Mouse (Mus musculus) right cerebral cortex, postnatal 14 days (tissue): ENCODE measurements around the gene Uhrf2.

Experiments
- DNase-seq: peaks from one replicate; pipeline ENCODE4 v3.0.0; 2022

Gene Uhrf2

DNA sequence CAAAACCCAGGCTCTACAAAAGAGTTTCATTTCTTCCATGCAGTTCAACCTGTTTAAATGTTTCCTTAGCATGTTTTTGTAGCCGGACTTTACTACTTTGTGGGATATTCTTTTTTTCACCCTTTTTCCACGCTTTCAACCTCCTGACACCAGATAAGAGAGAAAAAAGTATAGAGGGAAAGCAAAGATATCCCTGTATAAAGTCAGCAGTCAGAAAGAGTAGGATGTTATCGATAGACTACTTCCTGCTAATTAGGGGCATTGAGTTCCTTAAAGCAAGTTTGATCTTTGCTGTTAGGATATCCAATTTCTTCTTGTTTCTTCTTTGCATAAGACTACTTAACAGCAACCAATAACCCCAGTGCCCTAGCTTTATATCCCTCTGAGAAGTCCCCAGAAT lies 21.2 kb downstream of the Uhrf2 start:
- no peak for DNase-seq

DNA sequence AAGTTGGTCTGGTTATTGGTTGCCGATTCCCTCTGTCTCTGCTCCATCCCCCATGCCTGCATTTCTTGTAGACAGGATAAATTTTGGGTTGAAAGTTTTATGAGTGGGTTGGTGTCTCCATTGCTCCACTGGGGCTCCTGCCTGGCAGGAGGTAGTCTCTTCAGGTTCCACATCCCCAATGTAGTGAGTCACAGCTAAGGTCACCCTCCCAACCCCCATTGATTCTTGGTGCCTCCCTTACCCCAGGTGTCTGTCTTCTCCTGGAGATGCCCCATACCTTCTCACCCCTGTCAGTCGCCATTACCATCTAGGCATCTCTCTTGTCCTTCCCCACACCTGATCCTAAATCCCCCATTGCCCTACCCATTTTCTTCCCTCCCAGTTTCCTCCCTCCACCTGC lies 23.9 kb downstream of the Uhrf2 start:
- no peak for DNase-seq

DNA sequence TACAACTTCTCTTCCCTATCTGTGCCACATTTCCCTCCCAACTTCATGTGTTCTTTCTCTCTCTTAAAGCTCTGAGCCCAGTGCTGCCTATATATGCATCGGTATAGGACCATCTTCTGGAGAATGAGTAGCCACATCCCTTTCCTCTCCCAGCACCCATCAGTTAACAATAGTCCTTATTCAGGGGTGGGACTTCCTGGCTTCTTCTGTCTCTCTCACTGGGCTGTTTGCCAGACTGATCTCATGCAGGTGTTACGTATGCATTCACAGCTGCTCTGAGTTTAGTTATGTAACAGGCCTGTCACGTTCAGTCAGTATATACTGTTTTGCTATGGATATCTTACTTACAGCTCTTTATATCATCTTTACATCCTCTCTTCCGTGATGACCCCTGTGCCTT lies 35.5 kb downstream of the Uhrf2 start:
- peak; percentile 28 for DNase-seq

DNA sequence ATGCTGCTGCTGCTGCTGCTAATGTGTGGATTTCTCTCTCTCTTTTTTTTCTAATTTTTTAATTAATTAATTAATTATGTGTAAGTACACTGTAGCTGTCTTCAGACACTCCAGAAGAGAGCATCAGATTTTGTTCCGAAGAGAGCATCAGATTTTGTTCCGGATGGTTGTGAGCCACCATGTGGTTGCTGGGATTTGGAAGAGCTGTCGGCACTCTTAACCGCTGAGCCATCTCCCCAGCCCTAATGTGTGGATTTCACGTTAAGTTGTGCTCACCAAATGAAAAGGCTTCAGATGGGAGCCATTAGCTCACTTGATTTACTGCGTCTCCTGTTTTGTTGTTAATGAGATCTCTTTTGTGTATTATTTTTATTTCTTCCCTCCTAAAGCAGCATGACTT lies 59.9 kb downstream of the Uhrf2 start:
- DNase-seq: no peak

DNA sequence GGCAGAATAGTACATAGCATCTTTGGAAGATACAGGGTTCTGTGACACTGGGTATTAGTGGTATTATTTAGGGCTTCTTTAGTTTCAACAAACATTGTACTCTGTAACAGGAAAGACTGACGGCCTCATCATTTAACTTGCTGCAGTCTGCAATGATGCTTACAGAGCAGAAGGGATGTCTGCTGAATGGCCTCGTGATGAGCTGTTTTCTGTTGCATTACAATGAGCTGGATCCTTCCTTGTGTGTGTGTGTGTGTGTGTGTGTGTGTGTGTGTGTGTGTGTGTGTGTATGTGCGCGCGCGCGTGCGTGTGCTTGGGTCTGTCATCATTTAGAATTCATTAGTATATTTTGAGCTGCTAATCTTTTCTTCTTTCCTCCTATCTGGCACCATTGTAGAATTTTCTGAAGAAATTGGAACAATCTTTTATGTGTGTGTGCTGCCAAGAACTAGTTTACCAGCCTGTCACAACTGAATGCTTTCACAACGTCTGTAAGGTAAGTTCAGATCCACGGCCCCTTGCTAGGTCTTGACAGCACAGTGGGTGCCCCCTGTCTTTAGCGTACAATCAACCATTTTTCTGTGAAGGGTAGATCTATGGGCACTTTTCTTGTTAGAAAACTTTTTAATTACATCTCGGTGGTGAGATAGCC lies 61.5 kb downstream of the Uhrf2 start:
- no peak for DNase-seq

DNA sequence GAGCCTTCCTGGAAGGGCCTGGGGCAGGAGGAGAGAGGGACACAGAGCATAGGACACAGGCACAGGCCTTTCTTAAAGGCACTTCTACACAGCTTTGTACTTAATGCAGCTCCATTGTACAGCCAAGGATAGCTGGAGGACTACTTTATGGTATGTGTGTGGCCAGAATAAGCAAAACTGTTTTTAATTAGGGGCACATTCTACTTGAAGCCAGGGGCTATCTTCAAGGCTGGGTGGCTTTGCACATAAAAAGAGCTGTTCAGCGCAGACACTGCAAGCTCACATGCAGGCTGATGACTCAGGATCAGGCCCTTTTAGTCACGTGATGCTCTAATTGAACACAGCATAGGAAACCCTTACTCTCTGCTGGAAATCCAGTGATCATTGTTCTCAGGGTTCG lies 65.9 kb downstream of the Uhrf2 start:
- DNase-seq: no peak

DNA sequence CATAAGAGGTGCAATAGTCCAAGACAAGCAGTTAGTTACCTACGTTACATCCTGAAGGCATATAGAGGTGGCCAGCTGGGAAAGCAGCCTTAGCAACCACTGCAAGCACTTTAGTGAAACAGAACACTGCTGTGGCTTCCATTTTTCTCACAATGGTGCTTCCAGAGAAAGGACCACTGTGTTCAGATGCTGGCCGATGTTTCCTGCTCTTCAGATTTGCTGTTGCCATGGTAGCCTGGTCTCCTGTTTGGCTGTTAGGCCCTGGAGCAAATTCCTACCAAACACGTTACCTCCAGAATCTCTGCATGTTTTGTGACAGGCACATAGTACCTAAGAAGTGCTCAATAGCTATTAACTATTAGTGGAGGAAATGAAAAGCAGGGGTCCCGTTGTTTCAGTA lies 66.7 kb downstream of the Uhrf2 start:
- no peak for DNase-seq

DNA sequence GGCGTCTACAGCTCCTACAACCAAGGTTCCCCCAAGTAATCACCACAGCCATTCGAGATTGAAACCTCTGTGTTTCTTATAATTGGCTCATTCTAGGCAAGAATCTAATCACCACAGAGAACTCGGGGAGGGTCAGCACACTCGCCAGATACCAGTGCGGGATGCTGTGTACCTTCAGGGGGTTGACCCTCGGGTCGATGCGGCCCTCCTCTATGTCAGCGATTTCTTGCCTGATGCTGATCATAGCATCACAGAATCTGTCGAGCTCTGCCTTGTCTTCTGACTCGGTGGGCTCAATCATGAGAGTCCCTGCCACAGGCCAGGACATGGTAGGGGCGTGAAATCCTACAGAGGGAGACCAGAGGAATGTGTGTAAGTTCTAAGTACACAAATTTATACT lies 70.3 kb downstream of the Uhrf2 start:
- DNase-seq: no peak

DNA sequence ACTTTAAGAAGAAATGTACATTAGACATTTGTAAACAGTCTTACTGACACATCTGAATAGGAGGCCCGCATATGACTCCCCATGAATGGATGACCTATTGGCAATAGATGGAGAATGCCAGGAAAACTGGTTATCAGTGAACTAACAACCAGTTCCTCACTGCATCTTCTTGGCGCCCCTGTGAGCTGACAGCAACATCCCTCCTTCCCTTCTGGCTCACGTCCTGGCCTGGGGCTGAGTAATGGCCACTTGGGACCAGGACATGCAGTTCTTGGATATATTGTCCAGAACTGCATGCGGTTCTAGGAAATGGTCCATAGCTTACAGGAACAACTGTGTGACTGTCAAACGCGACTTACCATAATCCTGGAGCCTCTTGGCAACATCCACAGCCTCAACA lies 72.3 kb downstream of the Uhrf2 start:
- DNase-seq: no peak

DNA sequence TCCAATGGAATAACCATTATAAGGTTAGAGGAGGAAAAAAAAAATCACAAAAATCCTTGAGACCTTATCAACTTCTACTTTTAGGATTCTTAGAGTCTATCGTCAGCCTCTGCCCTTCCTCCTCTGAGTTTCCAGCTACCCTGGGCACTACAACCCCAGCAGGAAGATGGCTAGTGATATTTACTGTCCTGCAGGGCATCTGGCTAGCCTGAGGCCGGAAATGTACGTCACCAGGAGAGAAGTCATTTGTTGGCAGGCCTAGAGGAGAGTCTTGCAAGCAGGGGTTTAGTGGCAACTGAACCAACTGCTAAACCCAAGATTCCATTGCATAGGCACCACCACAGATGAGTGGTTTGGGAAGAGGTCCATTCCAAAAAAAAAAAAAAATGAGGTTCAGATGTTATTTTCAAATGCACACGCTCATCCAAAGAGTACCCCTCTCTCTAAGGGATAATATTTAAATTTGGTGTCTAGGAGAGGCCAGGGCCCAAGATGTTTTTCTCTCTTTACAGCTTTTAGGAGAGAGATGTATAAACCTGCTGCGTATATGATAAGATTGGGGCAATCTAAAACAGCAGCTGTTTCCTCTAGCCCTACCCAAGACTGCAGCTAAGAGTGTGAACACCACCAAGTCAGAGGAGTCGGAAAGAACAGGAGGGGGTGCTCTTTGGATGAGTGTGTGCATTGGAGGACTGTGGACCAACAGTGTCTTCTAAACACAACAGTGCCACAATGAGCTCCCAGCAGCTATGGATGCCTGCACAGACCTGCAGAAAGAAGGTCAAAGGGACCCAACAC lies 74.9 kb downstream of the Uhrf2 start:
- DNase-seq: no peak

DNA sequence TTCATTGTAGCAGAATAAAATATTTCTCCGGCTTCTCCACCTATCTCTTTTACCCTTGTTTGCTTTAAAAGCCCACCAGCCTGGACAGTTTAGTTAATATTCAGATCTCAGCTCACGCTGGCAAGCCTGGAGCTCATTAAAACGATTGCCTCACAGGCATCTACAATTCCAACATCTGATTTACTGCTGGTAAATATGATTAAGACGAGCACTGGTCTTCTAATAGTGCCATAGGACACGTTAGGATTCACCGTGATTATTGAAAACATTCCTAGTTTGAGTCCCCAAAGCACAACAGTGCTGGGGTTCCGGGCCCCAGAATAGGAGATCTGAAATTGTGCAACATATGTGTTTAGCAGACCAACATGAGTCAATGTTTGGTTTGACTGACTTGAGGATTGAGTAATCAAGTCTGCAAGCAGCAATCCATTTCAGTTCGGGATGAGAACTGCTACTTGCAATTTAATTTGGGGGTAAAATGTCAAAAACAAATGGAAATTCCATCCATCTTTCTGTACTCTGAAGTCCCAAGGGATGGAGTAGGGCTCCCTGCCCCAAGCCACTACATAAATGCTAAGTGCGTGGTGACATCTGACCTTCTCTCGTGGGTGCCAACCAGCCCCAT lies 77.0 kb downstream of the Uhrf2 start:
- DNase-seq: no peak

DNA sequence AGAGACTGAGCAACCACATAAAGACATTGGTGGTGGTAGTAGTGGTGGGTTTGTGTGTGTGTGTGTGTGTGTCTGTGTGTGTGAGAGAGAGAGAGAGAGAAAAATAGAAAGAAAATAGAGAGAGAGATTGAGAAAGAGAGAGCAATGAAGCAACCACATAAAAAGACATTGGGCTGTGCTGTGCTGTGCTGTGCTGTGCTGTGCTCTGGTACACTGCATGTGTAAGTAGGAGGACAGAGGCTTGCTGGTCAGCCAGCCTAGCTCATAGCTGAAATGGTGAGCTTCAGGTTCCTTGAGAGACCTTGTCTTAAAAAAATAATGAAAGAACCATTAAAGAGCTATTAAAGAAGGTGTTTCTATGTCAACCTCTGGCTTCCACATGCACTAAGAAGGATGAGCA lies 78.3 kb downstream of the Uhrf2 start:
- no peak for DNase-seq

DNA sequence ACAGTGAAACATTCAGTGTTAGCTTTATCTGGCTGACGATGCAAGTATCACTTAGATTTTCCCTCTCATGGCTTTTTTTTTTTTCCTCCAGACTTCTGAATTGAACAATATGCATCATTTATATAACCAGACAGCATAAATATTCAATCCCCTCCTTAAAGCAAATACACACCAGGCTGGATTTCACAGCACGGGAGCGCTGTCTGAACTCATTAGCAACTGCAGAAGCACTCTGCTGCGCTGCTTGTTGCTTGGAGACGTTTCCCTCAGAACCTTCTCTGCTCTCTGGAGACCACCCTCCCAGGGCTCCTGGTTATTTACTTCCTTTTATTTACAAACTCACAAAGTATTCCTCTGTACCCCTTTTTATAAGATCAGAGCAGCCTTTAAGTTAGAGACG lies 78.8 kb downstream of the Uhrf2 start:
- DNase-seq: no peak

DNA sequence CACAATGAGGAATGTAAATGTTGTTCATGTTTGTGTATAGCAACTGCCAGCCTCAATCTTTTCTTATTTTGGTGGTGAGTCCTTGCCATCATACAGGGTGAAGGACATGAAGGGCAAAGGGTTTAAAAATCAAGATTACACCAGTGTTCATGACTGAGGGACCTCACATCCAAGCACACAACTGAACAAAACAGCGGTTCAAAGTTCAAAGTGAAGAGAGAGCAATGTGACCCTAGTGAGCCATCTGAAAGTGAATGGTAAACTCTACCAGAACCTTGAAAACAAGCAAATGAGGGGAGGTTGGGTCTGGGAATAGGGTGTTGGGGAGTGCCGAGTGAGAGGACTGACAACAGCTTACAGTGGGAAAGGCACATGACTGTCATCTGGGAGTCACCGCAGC lies 81.1 kb downstream of the Uhrf2 start:
- no peak for DNase-seq

DNA sequence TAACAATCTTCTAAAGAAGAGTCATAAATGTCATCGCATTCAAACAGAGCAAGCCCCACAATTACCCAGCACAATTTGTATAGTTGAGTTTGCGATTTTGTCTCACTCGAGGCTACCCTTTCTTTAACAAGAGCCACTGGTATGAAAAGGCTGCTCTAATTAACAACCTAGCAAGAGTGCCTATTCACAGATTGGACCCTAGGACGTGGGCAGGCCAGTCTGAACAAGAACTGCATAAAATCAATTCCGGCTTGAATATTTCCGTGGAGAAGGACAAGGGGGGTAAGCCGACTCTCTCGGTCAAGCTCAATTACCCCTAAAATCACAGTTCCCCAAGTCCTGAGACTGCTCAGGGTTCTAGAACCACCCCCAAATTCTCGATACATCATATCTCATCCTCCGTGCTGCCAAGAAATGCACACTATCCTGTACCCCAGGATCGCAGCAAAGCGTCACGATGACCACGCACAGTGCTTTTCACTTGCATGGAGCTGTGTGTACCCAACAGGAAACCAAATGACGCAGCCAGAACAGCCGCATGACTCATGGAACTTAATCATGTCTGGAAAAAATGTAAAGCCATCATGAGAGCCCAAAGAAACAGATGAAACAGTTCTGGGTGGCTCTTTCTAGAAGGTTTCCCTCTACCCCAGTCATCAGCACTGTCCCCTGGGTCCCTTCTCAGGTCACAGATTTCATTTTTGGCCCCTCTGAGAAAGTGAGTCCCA lies 82.8 kb downstream of the Uhrf2 start:
- no peak for DNase-seq

DNA sequence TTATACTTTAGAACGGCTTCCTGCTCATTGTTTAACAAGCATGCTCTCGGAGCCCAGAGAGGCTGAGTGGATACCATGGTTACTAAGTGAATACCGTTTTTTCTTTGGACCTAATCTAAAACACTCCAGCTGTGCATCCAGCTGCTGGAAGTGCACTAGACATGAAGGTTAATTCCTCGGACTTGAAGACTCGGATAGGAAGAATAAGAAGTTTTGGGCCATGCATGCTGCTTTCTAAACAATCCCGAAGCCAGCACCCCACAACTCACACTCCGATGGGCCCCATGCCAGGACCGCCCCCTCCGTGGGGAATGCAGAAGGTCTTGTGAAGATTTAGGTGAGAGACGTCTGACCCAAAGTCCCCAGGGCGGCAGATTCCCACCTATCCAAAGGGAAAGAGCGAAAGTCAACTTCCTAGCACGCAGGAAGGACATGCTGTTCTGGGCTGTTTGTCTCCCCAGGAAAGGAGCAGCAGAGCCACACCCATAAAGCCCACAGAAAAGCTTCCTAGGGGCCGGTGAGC lies 84.7 kb downstream of the Uhrf2 start:
- peak; percentile 38 for DNase-seq

DNA sequence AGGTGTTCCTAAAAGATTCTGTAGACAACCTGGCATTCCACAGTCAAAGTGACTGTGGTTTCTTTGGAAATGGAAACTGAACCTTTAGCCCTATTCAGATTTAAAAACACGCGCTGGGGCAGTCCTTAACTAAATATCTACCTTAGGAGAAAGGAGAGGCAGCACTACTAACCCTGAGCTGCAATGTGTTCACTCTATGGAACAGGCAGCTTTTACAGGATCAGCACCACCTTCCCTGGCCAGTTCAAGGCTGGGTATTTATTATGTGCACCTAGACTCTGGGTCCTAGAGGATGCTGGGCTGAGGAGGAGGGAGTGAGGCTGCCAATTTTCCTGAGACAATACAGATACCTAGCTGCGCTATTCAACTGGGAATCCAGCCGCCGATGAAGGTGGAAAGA lies 85.3 kb downstream of the Uhrf2 start:
- no peak for DNase-seq

DNA sequence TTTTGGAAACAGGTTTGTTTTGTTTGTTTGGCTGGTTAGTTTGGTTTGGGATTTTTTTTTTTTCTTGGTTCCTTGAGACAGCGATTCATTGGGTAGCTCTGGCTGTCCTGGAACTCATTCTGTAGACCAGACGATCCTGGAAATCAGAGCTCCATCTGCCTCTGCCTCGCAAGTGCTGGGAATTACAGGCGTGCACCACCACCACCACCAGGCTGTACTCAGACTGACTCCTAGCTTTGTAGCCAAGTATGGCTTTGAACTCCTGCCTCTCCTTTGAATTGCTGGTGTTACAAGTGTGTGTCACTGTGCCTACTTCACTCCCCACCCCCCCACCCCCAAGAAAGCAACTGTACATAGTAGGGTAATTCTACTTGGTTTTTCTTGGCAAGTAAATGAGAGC lies 86.9 kb downstream of the Uhrf2 start:
- DNase-seq: no peak

DNA sequence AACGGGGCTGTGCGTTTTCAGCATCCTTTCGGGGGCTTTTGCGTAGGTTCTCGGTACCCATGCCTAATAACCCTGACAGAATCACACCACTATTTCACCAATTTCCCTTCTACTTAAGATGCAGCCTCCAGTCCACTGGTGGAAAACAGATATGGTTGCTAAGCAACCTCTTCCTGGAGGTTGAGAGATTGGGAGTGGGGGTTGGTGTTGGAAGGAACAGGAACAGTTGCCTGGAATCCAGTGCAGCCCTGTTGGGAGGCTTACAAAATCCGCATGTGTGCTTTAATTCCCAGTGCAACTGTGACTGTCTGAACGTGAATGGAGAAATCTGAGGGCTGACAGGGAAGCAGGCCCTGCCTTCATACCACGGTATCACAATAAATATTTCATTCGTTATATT lies 87.5 kb downstream of the Uhrf2 start:
- no peak for DNase-seq

DNA sequence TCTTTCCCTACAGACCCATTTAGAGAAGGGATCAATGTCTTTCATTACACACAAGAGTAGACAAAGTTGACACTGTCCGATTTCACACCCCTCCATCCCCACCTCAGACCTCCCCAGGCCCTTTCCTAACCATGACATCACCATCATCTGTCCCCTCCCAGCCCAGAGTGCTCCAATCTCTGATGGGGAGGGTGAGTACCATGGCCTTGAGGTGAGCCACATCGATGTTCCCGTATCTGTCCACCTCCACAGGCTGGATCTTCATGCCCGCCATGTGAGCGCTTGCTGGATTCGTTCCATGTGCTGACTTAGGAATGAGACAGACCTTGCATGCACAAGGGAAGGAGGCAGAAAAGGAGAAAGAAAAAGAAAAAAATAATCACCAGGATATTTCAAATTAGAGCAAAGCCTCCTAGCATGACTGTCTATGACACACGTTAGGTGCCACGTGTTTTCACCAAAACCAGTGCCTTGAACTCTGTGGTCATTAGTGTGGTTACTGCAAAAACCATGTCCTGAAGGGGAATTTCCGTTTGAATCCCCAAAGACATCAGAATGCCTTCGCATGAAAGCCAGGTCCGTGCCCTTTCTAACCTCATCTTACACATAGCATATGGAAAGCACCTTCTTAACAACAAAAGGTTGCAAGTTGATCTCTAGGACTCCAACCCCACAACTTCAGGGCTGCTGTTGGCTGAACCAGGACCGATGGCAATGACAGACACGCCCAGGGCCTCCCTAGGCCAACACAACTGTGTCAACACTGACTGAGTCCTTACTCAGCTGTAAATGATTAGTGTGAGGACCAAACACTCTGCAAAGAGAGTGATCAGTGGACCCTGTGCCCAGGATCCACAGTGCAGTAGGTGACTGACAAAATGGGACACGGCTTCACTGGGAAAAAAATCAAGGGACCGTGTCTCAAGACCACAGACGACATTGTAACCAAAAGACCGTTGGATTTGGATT lies 88.3 kb downstream of the Uhrf2 start:
- DNase-seq: no peak

DNA sequence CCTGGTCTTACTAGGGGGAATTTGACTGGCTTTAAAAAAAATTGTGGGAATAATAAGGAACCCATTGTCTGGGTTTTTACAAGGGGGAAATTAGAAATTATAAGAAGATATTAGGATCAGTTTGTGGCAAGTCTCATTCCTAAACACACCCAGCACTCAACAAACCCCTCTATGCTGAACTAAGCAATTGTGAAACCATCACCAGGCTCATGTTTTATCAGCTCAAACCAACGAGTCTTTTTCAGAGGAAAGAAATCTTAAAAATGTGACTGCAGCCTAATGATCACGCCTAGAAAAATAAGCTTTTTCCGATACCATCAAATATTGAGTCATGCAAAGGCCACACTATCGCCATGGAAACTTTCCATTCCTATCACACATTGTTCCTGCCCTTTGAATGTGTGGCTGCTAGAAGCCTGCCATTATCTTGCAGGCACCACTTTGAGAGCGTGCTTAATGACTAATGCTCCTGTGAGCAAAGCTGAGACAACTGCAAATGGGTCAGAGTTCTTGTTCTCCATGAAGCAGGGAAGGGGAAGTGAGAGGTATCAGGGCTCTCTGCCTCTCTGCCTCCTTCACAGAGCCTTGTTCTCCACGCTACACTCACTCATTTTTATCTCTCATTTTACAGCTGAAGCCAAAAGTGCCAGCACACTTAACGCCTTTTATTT lies 94.8 kb downstream of the Uhrf2 start:
- no peak for DNase-seq

DNA sequence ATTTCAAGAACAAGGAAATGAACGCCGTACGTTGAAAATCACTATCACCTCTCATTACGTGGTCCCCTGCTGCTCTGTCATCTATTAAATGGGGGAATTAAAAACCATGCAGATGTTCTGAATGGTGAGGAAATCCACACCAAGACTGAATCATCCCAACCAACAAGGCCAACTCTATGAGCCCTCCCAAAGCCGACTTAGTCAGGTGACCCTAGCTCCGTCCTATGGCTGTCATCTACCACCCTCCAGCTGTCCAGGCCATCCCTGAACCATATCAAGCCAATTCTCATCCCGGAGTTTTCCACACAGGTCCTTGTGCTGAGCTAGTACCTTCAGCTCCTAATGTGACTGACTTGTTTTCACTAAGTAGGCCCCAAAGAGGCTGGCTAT lies 95.4 kb downstream of the Uhrf2 start:
- DNase-seq: no peak
